Mouse (Mus musculus) embryonic facial prominence, embryonic 15.5 days (tissue): Measurements from ENCODE around the gene Ebi3. TPM values are rescaled to one million over a fixed set of nuclear protein-coding genes. Genes with fewer than 3 reads are reported as not detected.

Experiments used
- ATAC-seq: fragments of 200-750 bp; cut with Nextera tagmentation; 2 replicates; pipeline ENCODE4 v1.8.0; 2017; ENCODE audit warnings: low read depth, moderate TSS enrichment; ENCODE audit not compliant: insufficient number of reproducible peaks, low FRiP score, low TSS enrichment
- H3K27ac ChIP-seq: fragments of 300-500 bp; sonication (generic); replicated peaks from 2 replicates; pipeline ENCODE4 v1.5.1; 2015; ENCODE audit warnings: mild to moderate bottlenecking, inconsistent platforms
- H3K27me3 ChIP-seq: fragments of 300-500 bp; sonication (generic); 2 replicates; pipeline ENCODE4 v1.6.1; 2015; ENCODE audit warnings: inconsistent platforms
- H3K36me3 ChIP-seq: fragments of 300-500 bp; sonication (generic); 2 replicates; pipeline ENCODE4 v1.6.1; 2015; ENCODE audit warnings: mild to moderate bottlenecking, inconsistent platforms
- H3K4me1 ChIP-seq: fragments of 300-500 bp; sonication (generic); 2 replicates; pipeline ENCODE4 v1.6.1; 2015; ENCODE audit warnings: inconsistent platforms
- H3K4me2 ChIP-seq: fragments of 300-500 bp; sonication (generic); replicated peaks from 2 replicates; pipeline ENCODE4 v1.6.1; 2015; ENCODE audit warnings: mild to moderate bottlenecking, inconsistent platforms
- H3K4me3 ChIP-seq: fragments of 300-500 bp; sonication (generic); replicated peaks from 2 replicates; pipeline ENCODE4 v1.5.1; 2015; ENCODE audit warnings: mild to moderate bottlenecking, inconsistent platforms
- H3K9ac ChIP-seq: fragments of 300-500 bp; sonication (generic); 2 replicates; pipeline ENCODE4 v1.6.1; 2015; ENCODE audit warnings: inconsistent platforms
- H3K9me3 ChIP-seq: fragments of 300-500 bp; sonication (generic); replicated peaks from 2 replicates; pipeline ENCODE4 v1.6.1; 2016; ENCODE audit warnings: inconsistent platforms
- WGBS: fragments of 180-500 bp; shearing (Covaris S2); methylation state at CpG from one replicate; pipeline ENCODE4 v1.1.7; 2015; 5-methylcytosine and 5-hydroxymethylcytosine counted together
- polyA plus RNA-seq: library from polyadenylated mRNA; unstranded; fragments of >200 nt; fragmentation: Nextera tagmentation; extraction: Ambion mirVana; gene quantifications from 2 replicates; pipeline ENCODE4 v1.2.1, GENCODE M21; 2015

The Ebi3 gene
- polyA plus RNA-seq, 1 experiment from 2014 or later: 3.3 TPM

DNA sequence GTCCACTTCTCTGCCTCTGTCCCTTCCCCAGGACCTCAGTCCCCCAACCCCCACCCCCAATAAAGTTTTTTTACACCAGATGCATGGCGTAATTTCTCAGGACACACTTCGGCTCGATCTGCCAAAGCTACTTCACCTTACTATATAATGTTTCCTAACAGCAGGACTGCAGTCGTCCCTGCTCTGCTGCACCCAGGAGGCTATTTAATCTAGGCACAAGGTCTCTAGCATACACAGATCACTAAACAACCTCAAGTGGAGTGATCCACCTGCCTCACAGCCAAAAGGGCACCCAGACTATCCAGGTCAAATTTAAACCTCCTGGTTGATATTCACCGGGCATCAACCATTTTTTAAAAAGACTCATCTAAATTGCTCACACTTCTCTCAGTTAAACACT lies 6.7 kb upstream of the Ebi3 start:
- peak overlapping the region; percentile 53 for H3K9ac ChIP-seq

GRCm38 (mm10) chr17:55948647-55949046 lies 3.8 kb upstream of the Ebi3 start:
- Histone ChIP-seq H3K4me2 (no peak overlapping the region), H3K4me3 (no peak overlapping the region), H3K4me1 (peaks cover 5% of the 10 kb centered on the region; the same call in 1 of the 2 replicates), H3K36me3 (no peaks in the 10 kb centered on the region), H3K9me3 (no peaks in the 10 kb centered on the region), H3K27me3 (peaks cover 6% of the 10 kb centered on the region; the same call in 1 of the 2 replicates), H3K27ac (no peak overlapping the region), H3K9ac (no peak overlapping the region)
- ATAC-seq: no peak
- whole genome bisulfite sequencing: 88% methylated on average over 4 of the region's 4 CpGs

More for the DNA sequence above, 6.7 kb upstream of the Ebi3 start:
- 24% methylated on average over 5 of the region's 5 CpGs for WGBS
- no peak for ATAC-seq
- Histone ChIP-seq H3K4me3 (peak overlapping the region; percentile 54), H3K4me2 (peak overlapping the region; percentile 83), H3K36me3 (peaks cover 6% of the 10 kb centered on the region; the same call in 1 of the 2 replicates), H3K4me1 (peaks cover 5% of the 10 kb centered on the region; the same call in 1 of the 2 replicates), H3K27me3 (peaks cover 3% of the 10 kb centered on the region; the same call in 1 of the 2 replicates), H3K9me3 (no peaks in the 10 kb centered on the region), H3K27ac (peak overlapping the region; percentile 96)

- Histone ChIP-seq H3K9ac (no peak within 1 kb of the TSS), H3K27ac (no peak within 1 kb of the TSS), H3K9me3 (no peaks in the 10 kb centered on the region), H3K36me3 (no peaks in the 10 kb centered on the region), H3K4me2 (no peak within 1 kb of the TSS), H3K27me3 (peaks cover 9% of the 10 kb centered on the region; the same call in 1 of the 2 replicates), H3K4me1 (peaks cover 5% of the 10 kb centered on the region; the same call in 1 of the 2 replicates), H3K4me3 (no peak within 1 kb of the TSS)
- 85% methylated on average over 2 of the region's 2 CpGs for WGBS
- ATAC-seq: no peak
These were observed 3.0 kb upstream of the Ebi3 start, which contains the start of gene Zfp119b for GRCm38 (mm10) chr17:55949400-55949799. Zfp119b (minus strand) TSS chr17:55949500.

- Histone ChIP-seq H3K9ac (no peak overlapping the region), H3K4me1 (peaks cover 3% of the 10 kb centered on the region; the same call in 1 of the 2 replicates), H3K27me3 (peaks cover 14% of the 10 kb centered on the region), H3K27ac (no peak overlapping the region), H3K4me3 (no peak overlapping the region), H3K9me3 (no peaks in the 10 kb centered on the region), H3K36me3 (no peaks in the 10 kb centered on the region), H3K4me2 (no peak overlapping the region)
- no peak for ATAC-seq
- WGBS: 74% methylated on average over 9 of the region's 9 CpGs
These were observed 1.8 kb upstream of the Ebi3 start for GRCm38 (mm10) chr17:55950601-55951000.

GRCm38 (mm10) chr17:55952041-55952440 lies 399 bp upstream of the Ebi3 start:
- H3K4me3 ChIP-seq: no peak overlapping the region
- H3K4me2 ChIP-seq: no peak overlapping the region
- no peak overlapping the region for H3K27ac ChIP-seq
- peaks cover 14% of the 10 kb centered on the region for H3K27me3 ChIP-seq
- ATAC-seq: no peak
- H3K9me3 ChIP-seq: no peaks in the 10 kb centered on the region
- H3K9ac ChIP-seq: no peak overlapping the region
- peaks cover 11% of the 10 kb centered on the region for H3K4me1 ChIP-seq
- H3K36me3 ChIP-seq: no peaks in the 10 kb centered on the region

GRCm38 (mm10) chr17:55953751-55954150 lies 1.3 kb downstream of the Ebi3 start:
- 75% methylated on average over 6 of the region's 6 CpGs for WGBS
- H3K27ac ChIP-seq: no peak overlapping the region
- ATAC-seq: no peak

DNA sequence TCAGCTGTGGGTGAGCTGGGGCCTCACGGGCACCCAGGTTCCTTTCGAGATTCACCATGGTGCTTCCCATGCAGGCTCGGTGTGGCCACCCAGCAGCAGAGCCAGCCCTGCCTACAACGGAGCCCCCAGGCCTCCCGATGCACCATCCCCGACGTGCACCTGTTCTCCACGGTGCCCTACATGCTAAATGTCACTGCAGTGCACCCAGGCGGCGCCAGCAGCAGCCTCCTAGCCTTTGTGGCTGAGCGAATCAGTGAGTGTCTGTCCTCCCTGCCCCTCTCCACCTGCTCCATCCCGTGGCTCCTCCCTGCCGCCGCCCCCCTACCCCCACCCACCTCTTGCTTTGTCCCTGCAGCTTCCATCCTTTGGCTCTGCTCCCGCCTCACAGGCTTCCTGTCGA lies 1.8 kb downstream of the Ebi3 start:
- no peak for ATAC-seq
- WGBS: 40% methylated on average over 16 of the region's 16 CpGs
- H3K27ac ChIP-seq: no peak overlapping the region

More at GRCm38 (mm10) chr17:55953751-55954150, 1.3 kb downstream of the Ebi3 start:
- Histone ChIP-seq H3K9me3 (no peaks in the 10 kb centered on the region), H3K4me3 (no peak overlapping the region), H3K4me2 (no peak overlapping the region), H3K9ac (no peak overlapping the region), H3K36me3 (no peaks in the 10 kb centered on the region), H3K27me3 (peaks cover 12% of the 10 kb centered on the region), H3K4me1 (peaks cover 23% of the 10 kb centered on the region)

DNA sequence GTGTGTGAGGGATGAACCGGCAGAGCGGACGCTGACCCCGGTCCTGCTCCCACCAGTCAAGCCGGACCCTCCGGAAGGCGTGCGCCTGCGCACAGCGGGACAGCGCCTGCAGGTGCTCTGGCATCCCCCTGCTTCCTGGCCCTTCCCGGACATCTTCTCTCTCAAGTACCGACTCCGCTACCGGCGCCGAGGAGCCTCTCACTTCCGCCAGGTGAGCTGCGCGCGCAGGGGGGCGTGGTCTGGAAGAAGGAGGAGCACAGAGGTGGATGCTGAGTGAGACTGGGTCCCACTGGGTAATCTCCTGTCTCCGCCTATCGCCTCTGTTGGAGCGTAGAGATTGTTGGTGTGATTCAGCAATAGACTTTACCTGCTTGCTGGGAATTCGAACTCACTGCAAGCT lies 3.7 kb downstream of the Ebi3 start:
- Histone ChIP-seq H3K27me3 (peaks cover 12% of the 10 kb centered on the region), H3K9me3 (no peaks in the 10 kb centered on the region), H3K4me1 (peaks cover 32% of the 10 kb centered on the region), H3K36me3 (peaks cover 5% of the 10 kb centered on the region; the same call in 1 of the 2 replicates), H3K4me3 (peak overlapping the region; percentile 48), H3K9ac (0 out of 2 replicates have a peak overlapping the region, but pooled peaks have one; percentile 18), H3K4me2 (peak overlapping the region; percentile 75), H3K27ac (no peak overlapping the region)
- WGBS: 4% methylated on average over 26 of the region's 26 CpGs
- no peak for ATAC-seq

More for the DNA sequence above, 1.8 kb downstream of the Ebi3 start:
- H3K4me3 ChIP-seq: no peak overlapping the region
- peaks cover 23% of the 10 kb centered on the region for H3K4me1 ChIP-seq
- no peaks in the 10 kb centered on the region for H3K9me3 ChIP-seq
- no peak overlapping the region for H3K9ac ChIP-seq
- no peaks in the 10 kb centered on the region for H3K36me3 ChIP-seq
- H3K27me3 ChIP-seq: peaks cover 12% of the 10 kb centered on the region
- H3K4me2 ChIP-seq: no peak overlapping the region

DNA sequence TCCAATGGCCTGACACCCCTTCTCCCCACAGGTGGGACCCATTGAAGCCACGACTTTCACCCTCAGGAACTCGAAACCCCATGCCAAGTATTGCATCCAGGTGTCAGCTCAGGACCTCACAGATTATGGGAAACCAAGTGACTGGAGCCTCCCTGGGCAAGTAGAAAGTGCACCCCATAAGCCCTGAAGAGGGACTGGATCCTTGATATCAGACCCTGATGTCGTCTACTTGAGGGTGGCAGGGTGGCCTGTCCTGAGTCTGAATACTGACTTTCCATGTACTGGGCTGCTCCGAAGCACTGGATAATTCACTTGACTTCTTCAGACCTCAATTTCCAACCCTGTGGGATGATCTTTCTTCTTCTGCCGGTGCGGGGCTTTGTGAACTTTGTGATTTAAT lies 4.2 kb downstream of the Ebi3 start:
- H3K9me3 ChIP-seq: no peaks in the 10 kb centered on the region
- peak overlapping the region; percentile 48 for H3K4me3 ChIP-seq
- H3K36me3 ChIP-seq: peaks cover 5% of the 10 kb centered on the region; the same call in 1 of the 2 replicates
- 34% methylated on average over 6 of the region's 6 CpGs for WGBS
- H3K4me1 ChIP-seq: peaks cover 32% of the 10 kb centered on the region
- no peak overlapping the region for H3K27ac ChIP-seq
- peak overlapping the region; percentile 75 for H3K4me2 ChIP-seq
- H3K9ac ChIP-seq: no peak overlapping the region
- peaks cover 12% of the 10 kb centered on the region for H3K27me3 ChIP-seq
- no peak for ATAC-seq

- Histone ChIP-seq H3K27ac (no peak overlapping the region), H3K27me3 (peaks cover 12% of the 10 kb centered on the region), H3K4me1 (peaks cover 32% of the 10 kb centered on the region), H3K36me3 (peaks cover 10% of the 10 kb centered on the region), H3K9me3 (no peaks in the 10 kb centered on the region), H3K9ac (no peak overlapping the region), H3K4me3 (no peak overlapping the region), H3K4me2 (no peak overlapping the region)
- ATAC-seq: no peak
- WGBS: 13% methylated on average over 9 of the region's 9 CpGs
These were observed 4.7 kb downstream of the Ebi3 start for GRCm38 (mm10) chr17:55957168-55957567.

- Histone ChIP-seq H3K4me3 (peak overlapping the region; percentile 66), H3K27ac (peak overlapping the region; percentile 99), H3K9ac (peak overlapping the region; percentile 18; the same call in 1 of the 2 replicates), H3K4me2 (peak overlapping the region; percentile 66), H3K9me3 (no peaks in the 10 kb centered on the region), H3K4me1 (peaks cover 34% of the 10 kb centered on the region), H3K27me3 (peaks cover 9% of the 10 kb centered on the region), H3K36me3 (peaks cover 12% of the 10 kb centered on the region)
- no peak for ATAC-seq
- 78% methylated on average over 13 of the region's 13 CpGs for WGBS
These were observed 5.5 kb downstream of the Ebi3 start for GRCm38 (mm10) chr17:55957726-55958583.
